Mouse (Mus musculus) E14TG2a.4 (cell line): Measurements from ENCODE around the gene Muc16.

Source experiments
- H3K27me3 ChIP-seq: 2 replicates; pipeline ENCODE4 v1.6.1; 2014; ENCODE audit warnings: low read length, control low read depth; ENCODE audit not compliant: insufficient read depth
- H3K36me3 ChIP-seq: 2 replicates; pipeline ENCODE4 v1.6.1; 2014; ENCODE audit warnings: low read length, control low read depth; ENCODE audit not compliant: insufficient read depth
- H3K4me1 ChIP-seq: replicated peaks from 2 replicates; pipeline ENCODE4 v1.6.1; 2014; ENCODE audit warnings: low read depth, low read length, control low read depth
- H3K4me3 ChIP-seq: replicated peaks from 2 replicates; pipeline ENCODE4 v1.5.1; 2014; ENCODE audit warnings: mild to moderate bottlenecking, low read length
- H3K9me3 ChIP-seq: 2 replicates; pipeline ENCODE4 v1.6.1; 2014; ENCODE audit warnings: low read length, control low read depth
- CTCF ChIP-seq: conservative IDR thresholded peaks from 2 replicates; pipeline ENCODE4 v1.5.1; 2014; ENCODE audit warnings: low read length
- NANOG ChIP-seq: IDR thresholded peaks from 2 replicates; pipeline ENCODE4 v1.6.1; 2014; ENCODE audit warnings: borderline replicate concordance, low read length, mixed read lengths
- POU5F1 ChIP-seq: IDR thresholded peaks from 2 replicates; pipeline ENCODE4 v1.6.1; 2014; ENCODE audit warnings: low read length, borderline replicate concordance

The Muc16 gene

DNA sequence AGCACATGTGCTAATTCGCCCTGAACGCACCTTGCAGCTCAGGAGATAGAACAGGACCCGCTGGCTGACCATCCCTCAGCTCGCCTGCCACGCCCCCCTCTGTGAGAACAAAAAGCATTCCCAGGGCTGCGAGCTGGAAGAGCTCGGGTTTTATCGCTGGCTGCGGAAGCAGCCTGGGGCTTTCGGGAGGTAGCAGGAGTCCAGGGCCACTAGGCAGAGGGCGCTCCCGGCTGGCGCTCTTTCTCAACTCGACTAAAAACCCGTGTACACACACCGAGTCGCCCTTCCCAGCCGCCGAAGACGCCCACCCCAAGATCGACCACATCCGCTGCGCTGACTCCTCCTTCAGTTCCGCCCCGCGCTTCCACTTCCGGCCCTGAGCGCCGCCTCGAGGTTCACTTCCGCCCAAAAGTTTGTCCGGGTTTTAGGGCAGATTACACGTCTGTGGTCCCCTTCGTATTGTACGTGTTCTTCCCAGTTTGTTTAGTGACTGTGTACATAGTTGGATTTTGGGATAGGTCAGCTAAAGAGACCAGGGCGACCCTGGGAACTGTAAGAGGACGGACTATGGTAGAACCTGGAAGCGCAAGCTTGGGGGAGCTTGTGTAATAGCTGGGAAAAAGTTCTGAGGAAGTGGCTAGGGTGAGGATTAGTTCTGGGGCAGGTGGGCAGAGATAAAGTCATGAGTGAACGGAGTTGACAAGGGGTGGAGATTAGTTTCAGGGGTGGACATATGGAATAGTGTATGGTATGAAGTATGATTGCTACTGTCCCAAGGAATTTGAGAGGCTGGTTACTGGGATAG lies 200.8 kb downstream of the Muc16 start:
- Histone ChIP-seq H3K9me3 (no peaks in the 10 kb centered on the region), H3K36me3 (no peaks in the 10 kb centered on the region), H3K4me1 (peaks cover 12% of the 10 kb centered on the region)

GRCm38 (mm10) chr9:18468005-18468404 lies 206.3 kb downstream of the Muc16 start:
- Histone ChIP-seq H3K36me3 (no peaks in the 10 kb centered on the region; the same call in 1 of the 2 replicates), H3K27me3 (no peaks in the 10 kb centered on the region), H3K4me3 (no peak overlapping the region), H3K4me1 (peaks cover 12% of the 10 kb centered on the region), H3K9me3 (peaks cover 30% of the 10 kb centered on the region)
- TF ChIP-seq NANOG (no peak), POU5F1 (no peak), CTCF (no peak)

More for the DNA sequence above, 200.8 kb downstream of the Muc16 start:
- TF ChIP-seq POU5F1: no peak
- no peak for TF ChIP-seq NANOG
- no peak for TF ChIP-seq CTCF
- Histone ChIP-seq H3K4me3 (peak overlapping the region; percentile 83), H3K27me3 (no peaks in the 10 kb centered on the region)

DNA sequence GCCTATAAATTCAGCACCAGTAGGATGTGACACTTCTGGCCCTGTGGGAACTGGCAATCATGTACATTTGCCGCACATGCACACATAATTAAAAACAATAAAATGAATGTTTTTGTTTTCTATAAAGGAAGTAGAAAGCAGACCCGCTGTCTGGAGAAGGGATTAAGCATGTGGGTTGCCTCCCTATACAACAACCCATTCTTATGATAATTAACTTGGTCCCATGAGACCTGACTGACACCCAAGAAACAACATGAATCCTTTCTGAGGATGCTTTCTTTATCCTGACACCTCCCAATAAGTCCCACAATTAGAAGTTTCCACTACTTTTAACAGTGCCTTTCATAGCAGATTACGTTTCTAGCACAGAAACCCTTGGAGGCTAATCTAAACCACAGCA lies 207.0 kb downstream of the Muc16 start:
- Histone ChIP-seq H3K36me3 (peaks cover 3% of the 10 kb centered on the region; the same call in 1 of the 2 replicates), H3K27me3 (no peaks in the 10 kb centered on the region), H3K4me3 (no peak overlapping the region), H3K4me1 (peaks cover 7% of the 10 kb centered on the region; the same call in 1 of the 2 replicates), H3K9me3 (peaks cover 37% of the 10 kb centered on the region)
- TF ChIP-seq POU5F1 (no peak), CTCF (no peak), NANOG (no peak)

GRCm38 (mm10) chr9:18456520-18456919 lies 217.8 kb downstream of the Muc16 start:
- Histone ChIP-seq H3K36me3 (peaks cover 4% of the 10 kb centered on the region), H3K9me3 (no peaks in the 10 kb centered on the region), H3K4me3 (no peak overlapping the region), H3K27me3 (no peaks in the 10 kb centered on the region), H3K4me1 (no peaks in the 10 kb centered on the region)
- TF ChIP-seq NANOG (no peak), CTCF (no peak), POU5F1 (no peak)
